Mouse (Mus musculus) olfactory bulb, adult 2 months (tissue): Measurements from ENCODE around the gene Fxyd4.

Experiments
- CTCF ChIP-seq: fragments of 200-500 bp; IDR thresholded peaks from 2 replicates; pipeline ENCODE4 v1.5.1; 2012; ENCODE audit warnings: low read depth, mild to moderate bottlenecking, low read length, moderate library complexity; ENCODE audit not compliant: insufficient read depth
- POLR2A ChIP-seq: fragments of 200-500 bp; IDR thresholded peaks from 2 replicates; pipeline ENCODE4 v1.6.1; 2012; ENCODE audit warnings: mild to moderate bottlenecking, low read depth, low read length, moderate library complexity; ENCODE audit not compliant: insufficient read depth

DNA sequence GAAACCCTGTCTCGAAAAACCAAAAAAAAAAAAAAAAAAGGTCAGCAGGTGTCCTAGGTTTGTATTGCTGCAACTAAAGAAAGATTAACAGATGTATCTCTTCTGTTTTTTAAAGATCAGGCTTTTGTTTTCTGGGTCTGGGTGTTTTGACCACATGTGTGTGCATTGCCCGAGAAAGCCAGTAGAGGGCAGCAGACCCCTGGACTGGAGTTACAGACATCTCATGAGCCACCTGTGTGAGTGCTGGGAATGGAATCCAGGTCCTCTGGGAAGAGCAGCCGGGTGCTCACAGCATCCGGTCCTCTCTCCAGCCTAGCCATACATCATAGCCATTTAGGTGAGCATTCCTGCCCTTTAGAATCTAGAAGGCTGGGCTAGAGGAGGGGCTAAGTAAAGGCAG lies 14.8 kb upstream of the Fxyd4 start:
- TF ChIP-seq CTCF (no peak), POLR2A (no peak)
